Mouse (Mus musculus) midbrain, embryonic 15.5 days (tissue): ENCODE measurements around the gene Kank1. TPM values are rescaled to one million over a fixed set of nuclear protein-coding genes. Genes with fewer than 3 reads are reported as not detected.

Experiments used
- ATAC-seq: fragments of 200-750 bp; cut with Nextera tagmentation; replicated peaks from 2 replicates; pipeline ENCODE4 v1.8.0; 2017; ENCODE audit warnings: moderate TSS enrichment
- H3K27ac ChIP-seq: fragments of 300-500 bp; sonication (generic); 2 replicates; pipeline ENCODE4 v1.5.1; 2015; ENCODE audit warnings: mild to moderate bottlenecking, inconsistent platforms
- H3K27me3 ChIP-seq: fragments of 300-500 bp; sonication (generic); replicated peaks from 2 replicates; pipeline ENCODE4 v1.6.1; 2015; ENCODE audit warnings: inconsistent platforms
- H3K36me3 ChIP-seq: fragments of 300-500 bp; sonication (generic); replicated peaks from 2 replicates; pipeline ENCODE4 v1.6.1; 2015; ENCODE audit warnings: inconsistent platforms
- H3K4me1 ChIP-seq: fragments of 300-500 bp; sonication (generic); 2 replicates; pipeline ENCODE4 v1.6.1; 2015; ENCODE audit warnings: inconsistent platforms
- H3K4me2 ChIP-seq: fragments of 300-500 bp; sonication (generic); 2 replicates; pipeline ENCODE4 v1.6.1; 2015; ENCODE audit warnings: inconsistent platforms, mild to moderate bottlenecking, moderate library complexity
- H3K4me3 ChIP-seq: fragments of 300-500 bp; sonication (generic); 2 replicates; pipeline ENCODE4 v1.5.1; 2015; ENCODE audit warnings: mild to moderate bottlenecking, inconsistent platforms
- H3K9ac ChIP-seq: fragments of 300-500 bp; sonication (generic); 2 replicates; pipeline ENCODE4 v1.6.1; 2015; ENCODE audit warnings: mild to moderate bottlenecking, inconsistent platforms
- H3K9me3 ChIP-seq: fragments of 300-500 bp; sonication (generic); 2 replicates; pipeline ENCODE4 v1.6.1; 2016; ENCODE audit warnings: inconsistent platforms
- WGBS: fragments of 180-500 bp; shearing (Covaris S2); methylation state at CpG from one replicate; pipeline ENCODE4 v1.1.7; 2015; ENCODE audit warnings: mixed read lengths; 5-methylcytosine and 5-hydroxymethylcytosine counted together
- polyA plus RNA-seq: library from polyadenylated mRNA; unstranded; fragments of >200 nt; fragmentation: Nextera tagmentation; extraction: Ambion mirVana; gene quantifications from 2 replicates; pipeline ENCODE4 v1.2.1, GENCODE M21; 2015

Kank1 gene
- polyA plus RNA-seq, 1 experiment from 2014 or later, result 6.6 TPM

- no peaks in the 10 kb centered on the region for H3K9me3 ChIP-seq
- no peaks in the 10 kb centered on the region for H3K36me3 ChIP-seq
- H3K4me1 ChIP-seq, result peaks cover 15% of the 10 kb centered on the region
- no peaks in the 10 kb centered on the region for H3K27me3 ChIP-seq
- H3K4me3 ChIP-seq, result no peak overlapping the region
- ATAC-seq, result no peak
- H3K27ac ChIP-seq, result no peak overlapping the region
- no peak overlapping the region for H3K4me2 ChIP-seq
- WGBS, result 73% methylated on average over 6 of the region's 6 CpGs
- no peak overlapping the region for H3K9ac ChIP-seq
Observed at GRCm38 (mm10) chr19:25382494-25382893, 145.7 kb downstream of the Kank1 start.

- H3K9ac ChIP-seq, result no peak overlapping the region
- H3K4me2 ChIP-seq, result peak overlapping the region; percentile 29; the same call in 1 of the 2 replicates
- no peaks in the 10 kb centered on the region for H3K36me3 ChIP-seq
- H3K27me3 ChIP-seq, result no peaks in the 10 kb centered on the region
- H3K4me3 ChIP-seq, result no peak overlapping the region
- no peaks in the 10 kb centered on the region for H3K9me3 ChIP-seq
- 10% methylated on average over 12 of the region's 12 CpGs for WGBS
- H3K27ac ChIP-seq, result peak overlapping the region; percentile 42; the same call in 1 of the 2 replicates
- peaks cover 15% of the 10 kb centered on the region for H3K4me1 ChIP-seq
- 0 out of 2 replicates have a peak, but pooled peaks have one; percentile 24 for ATAC-seq
Observed at GRCm38 (mm10) chr19:25383386-25384146, 146.8 kb downstream of the Kank1 start.

- 74% methylated on average over 8 of the region's 8 CpGs for WGBS
- no peak overlapping the region for H3K9ac ChIP-seq
- peaks cover 15% of the 10 kb centered on the region for H3K4me1 ChIP-seq
- H3K4me2 ChIP-seq, result no peak overlapping the region
- H3K36me3 ChIP-seq, result no peaks in the 10 kb centered on the region
- no peaks in the 10 kb centered on the region for H3K27me3 ChIP-seq
- no peak for ATAC-seq
- no peaks in the 10 kb centered on the region for H3K9me3 ChIP-seq
- no peak overlapping the region for H3K4me3 ChIP-seq
- H3K27ac ChIP-seq, result no peak overlapping the region
Observed at GRCm38 (mm10) chr19:25385981-25386380, 149.2 kb downstream of the Kank1 start.

- H3K9ac ChIP-seq, result no peak overlapping the region
- no peak overlapping the region for H3K27ac ChIP-seq
- ATAC-seq, result no peak
- H3K4me2 ChIP-seq, result no peak overlapping the region
- H3K27me3 ChIP-seq, result no peaks in the 10 kb centered on the region
- H3K4me3 ChIP-seq, result no peak overlapping the region
- H3K4me1 ChIP-seq, result peaks cover 15% of the 10 kb centered on the region
- H3K36me3 ChIP-seq, result no peaks in the 10 kb centered on the region
- no peaks in the 10 kb centered on the region for H3K9me3 ChIP-seq
- 80% methylated on average over 16 of the region's 16 CpGs for WGBS
Observed at GRCm38 (mm10) chr19:25386679-25387470, 150.1 kb downstream of the Kank1 start.

- Histone ChIP-seq H3K9me3 (no peaks in the 10 kb centered on the region), H3K4me2 (no peak overlapping the region), H3K36me3 (no peaks in the 10 kb centered on the region), H3K9ac (no peak overlapping the region), H3K27me3 (no peaks in the 10 kb centered on the region), H3K4me1 (peaks cover 11% of the 10 kb centered on the region), H3K4me3 (no peak overlapping the region), H3K27ac (no peak overlapping the region)
- ATAC-seq, result no peak
- WGBS, result 78% methylated on average over 18 of the region's 18 CpGs
Observed at GRCm38 (mm10) chr19:25387902-25388301, 151.1 kb downstream of the Kank1 start.

- Histone ChIP-seq H3K27ac (no peak overlapping the region), H3K9ac (no peak overlapping the region), H3K9me3 (no peaks in the 10 kb centered on the region), H3K4me2 (no peak overlapping the region), H3K36me3 (no peaks in the 10 kb centered on the region), H3K4me1 (peaks cover 5% of the 10 kb centered on the region), H3K4me3 (no peak overlapping the region), H3K27me3 (no peaks in the 10 kb centered on the region)
- WGBS, result 93% methylated on average over 11 of the region's 11 CpGs
- no peak for ATAC-seq
Observed at GRCm38 (mm10) chr19:25392135-25392534, 155.4 kb downstream of the Kank1 start.

GRCm38 (mm10) chr19:25395035-25395434 is 158.3 kb downstream of the Kank1 start:
- Histone ChIP-seq H3K9me3 (no peaks in the 10 kb centered on the region), H3K4me1 (peaks cover 16% of the 10 kb centered on the region), H3K27me3 (no peaks in the 10 kb centered on the region), H3K27ac (peak overlapping the region; percentile 7; the same call in 1 of the 2 replicates), H3K9ac (no peak overlapping the region), H3K36me3 (no peaks in the 10 kb centered on the region), H3K4me2 (peak overlapping the region; percentile 32), H3K4me3 (no peak overlapping the region)
- WGBS, result 11% methylated on average over 10 of the region's 10 CpGs
- ATAC-seq, result peak; percentile 68

GRCm38 (mm10) chr19:25396709-25397266 is 160.0 kb downstream of the Kank1 start:
- Histone ChIP-seq H3K4me3 (no peak overlapping the region), H3K27me3 (no peaks in the 10 kb centered on the region), H3K4me1 (peaks cover 28% of the 10 kb centered on the region), H3K36me3 (no peaks in the 10 kb centered on the region), H3K9me3 (no peaks in the 10 kb centered on the region), H3K27ac (no peak overlapping the region), H3K4me2 (no peak overlapping the region), H3K9ac (no peak overlapping the region)
- ATAC-seq, result no peak
- WGBS, result 89% methylated on average over 6 of the region's 6 CpGs

- 9% methylated on average over 9 of the region's 9 CpGs for WGBS
- H3K4me1 ChIP-seq, result peaks cover 26% of the 10 kb centered on the region
Observed at GRCm38 (mm10) chr19:25399511-25400211, 162.9 kb downstream of the Kank1 start.

GRCm38 (mm10) chr19:25400212-25400913 is 163.6 kb downstream of the Kank1 start:
- no peak overlapping the region for H3K9ac ChIP-seq
- no peaks in the 10 kb centered on the region for H3K9me3 ChIP-seq
- 0 out of 2 replicates have a peak, but pooled peaks cover 11% of the 10 kb centered on the region for H3K27me3 ChIP-seq
- H3K4me1 ChIP-seq, result peaks cover 23% of the 10 kb centered on the region
- H3K36me3 ChIP-seq, result no peaks in the 10 kb centered on the region
- ATAC-seq, result peak; percentile 72
- H3K27ac ChIP-seq, result no peak overlapping the region
- 0 out of 2 replicates have a peak overlapping the region, but pooled peaks have one; percentile 5 for H3K4me3 ChIP-seq
- 14% methylated on average over 13 of the region's 13 CpGs for WGBS
- H3K4me2 ChIP-seq, result peak overlapping the region; percentile 39

More at GRCm38 (mm10) chr19:25399511-25400211, 162.9 kb downstream of the Kank1 start:
- H3K27ac ChIP-seq, result peak overlapping the region; percentile 13
- H3K9me3 ChIP-seq, result no peaks in the 10 kb centered on the region
- no peaks in the 10 kb centered on the region for H3K36me3 ChIP-seq
- H3K4me3 ChIP-seq, result 0 out of 2 replicates have a peak overlapping the region, but pooled peaks have one; percentile 5
- 0 out of 2 replicates have a peak, but pooled peaks cover 11% of the 10 kb centered on the region for H3K27me3 ChIP-seq
- H3K9ac ChIP-seq, result no peak overlapping the region
- peak overlapping the region; percentile 39 for H3K4me2 ChIP-seq
- peak; percentile 28; the same call in 1 of the 2 replicates for ATAC-seq

- no peak overlapping the region for H3K27ac ChIP-seq
- H3K4me3 ChIP-seq, result no peak overlapping the region
- no peaks in the 10 kb centered on the region for H3K36me3 ChIP-seq
- no peak overlapping the region for H3K9ac ChIP-seq
- H3K4me2 ChIP-seq, result no peak overlapping the region
- H3K9me3 ChIP-seq, result no peaks in the 10 kb centered on the region
- 0 out of 2 replicates have a peak, but pooled peaks cover 14% of the 10 kb centered on the region for H3K27me3 ChIP-seq
- ATAC-seq, result no peak
- 36% methylated on average over 8 of the region's 8 CpGs for WGBS
- peaks cover 30% of the 10 kb centered on the region for H3K4me1 ChIP-seq
Observed at GRCm38 (mm10) chr19:25401521-25401920, 164.7 kb downstream of the Kank1 start.
